Mouse (Mus musculus): ENCODE results near the gene Hormad2. TPM values are rescaled to one million over a fixed set of nuclear protein-coding genes. Genes with fewer than 3 reads are reported as not detected.

Hormad2 gene
- polyA plus RNA-seq, 1 experiment from 2014 or later, result 0.09 TPM

DNA sequence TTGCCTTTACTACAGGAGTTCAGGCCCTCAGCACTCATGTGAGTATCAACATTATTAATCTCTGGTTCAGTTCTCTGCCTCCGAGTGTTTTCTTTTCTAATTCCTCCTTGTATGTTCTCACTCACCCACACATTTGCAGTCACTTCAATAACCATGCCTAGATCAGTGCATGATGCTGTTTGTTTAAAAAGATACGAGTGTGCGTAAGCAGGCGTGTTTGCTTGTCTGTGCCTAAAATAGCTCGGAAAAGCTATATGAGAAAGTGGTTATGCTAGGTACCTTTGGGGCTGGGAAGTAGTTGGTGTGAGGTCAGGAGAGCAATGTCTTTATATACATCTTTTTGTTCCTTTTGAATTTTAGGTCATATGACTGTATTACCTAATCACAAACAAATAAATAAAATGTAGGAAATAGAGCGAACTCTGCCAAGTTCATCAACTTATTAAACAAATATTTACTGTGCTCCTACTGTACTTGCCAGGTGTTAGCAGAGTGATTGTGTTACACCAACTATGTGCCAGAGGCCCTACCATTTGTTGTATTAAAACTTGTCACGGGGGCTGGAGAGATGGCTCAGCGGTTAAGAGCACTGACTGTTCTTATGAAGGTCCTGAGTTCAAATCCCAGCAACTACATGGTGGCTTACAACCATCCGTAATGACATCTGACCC, 100.7 kb downstream of the Hormad2 start:
- no peak for ATAC-seq
- Histone ChIP-seq H3K9me3 (replicated peaks; ENCODE audit: control insufficient read depth, low read length, poor library complexity, severe bottlenecking) (no peaks in the 10 kb centered on the region), H3K36me3 (ENCODE audit: control insufficient read depth, insufficient read depth, low read length) (no peaks in the 10 kb centered on the region), H3K27ac (ENCODE audit: low read length) (no peak overlapping the region), H3K4me2 (ENCODE audit: low read length) (no peak overlapping the region), H3K4me1 (ENCODE audit: control insufficient read depth, insufficient read depth, low read length) (peaks cover 3% of the 10 kb centered on the region; the same call in 1 of the 2 replicates), H3K4me3 (ENCODE audit: low read depth, low read length) (no peak overlapping the region), H3K27me3 (ENCODE audit: control insufficient read depth, insufficient read depth, low read depth, low read length) (no peaks in the 10 kb centered on the region), H3K9ac (ENCODE audit: low read depth, low read length) (no peak overlapping the region)
- WGBS, result 91% methylated on average over 9 of the region's 9 CpGs

DNA sequence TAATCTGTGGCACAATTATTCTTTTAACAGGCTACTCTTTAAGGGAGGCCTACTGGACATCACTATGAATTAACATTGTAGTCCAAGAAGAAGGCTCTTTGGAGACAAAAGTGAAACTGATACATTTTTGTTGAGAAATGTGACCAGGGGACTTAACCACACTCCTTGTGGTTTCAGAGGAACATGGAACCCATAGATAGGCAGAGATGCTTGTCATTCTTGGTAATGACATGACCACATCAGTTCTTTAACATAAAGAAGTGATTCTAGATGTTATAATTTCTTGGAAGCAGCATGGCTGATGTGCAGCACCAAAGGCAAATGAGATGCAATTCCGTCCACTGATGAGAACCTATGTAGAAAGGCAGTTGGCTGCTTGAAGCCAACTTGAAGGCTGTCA, 101.6 kb downstream of the Hormad2 start:
- H3K9ac ChIP-seq (ENCODE audit: low read depth, low read length), result no peak overlapping the region
- no peaks in the 10 kb centered on the region for H3K27me3 ChIP-seq (ENCODE audit: control insufficient read depth, insufficient read depth, low read depth, low read length)
- H3K36me3 ChIP-seq (ENCODE audit: control insufficient read depth, insufficient read depth, low read length), result no peaks in the 10 kb centered on the region
- H3K27ac ChIP-seq (ENCODE audit: low read length), result no peak overlapping the region
- no peak for ATAC-seq
- no peak overlapping the region for H3K4me2 ChIP-seq (ENCODE audit: low read length)
- WGBS, result 92% methylated on average over 1 of the region's 1 CpGs
- peaks cover 3% of the 10 kb centered on the region; the same call in 1 of the 2 replicates for H3K4me1 ChIP-seq (ENCODE audit: control insufficient read depth, insufficient read depth, low read length)
- no peak overlapping the region for H3K4me3 ChIP-seq (ENCODE audit: low read depth, low read length)
- no peaks in the 10 kb centered on the region for H3K9me3 ChIP-seq (replicated peaks; ENCODE audit: control insufficient read depth, low read length, poor library complexity, severe bottlenecking)

DNA sequence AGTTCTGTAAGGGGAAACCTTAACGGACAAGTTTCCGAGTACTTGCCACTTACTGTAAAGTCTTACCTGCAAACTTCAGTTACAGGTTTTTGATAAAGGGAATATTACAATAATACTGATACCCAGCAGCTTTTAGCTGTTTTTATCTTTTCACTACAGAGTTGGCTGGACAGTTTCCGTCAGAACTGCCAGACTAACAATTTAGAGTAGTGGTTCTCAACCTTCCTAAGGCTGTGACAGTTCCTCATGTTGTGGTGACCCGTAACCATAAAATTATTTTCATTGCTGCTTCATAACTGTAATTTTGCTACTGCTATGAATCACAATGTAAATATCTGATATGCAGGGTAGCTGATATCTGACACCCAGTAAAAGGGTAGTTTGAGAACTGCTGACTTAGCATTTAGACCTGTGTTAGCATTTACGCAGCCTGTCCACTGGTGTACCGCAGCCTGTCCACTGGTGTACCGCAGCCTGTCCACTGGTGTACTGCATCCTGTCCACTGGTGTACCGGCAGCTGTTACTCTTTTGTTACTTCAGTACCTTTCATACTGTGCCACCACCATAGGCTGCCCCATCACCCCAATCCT, 104.1 kb downstream of the Hormad2 start:
- no peak for ATAC-seq
- H3K27ac ChIP-seq (ENCODE audit: low read length), result no peak overlapping the region
- no peaks in the 10 kb centered on the region for H3K36me3 ChIP-seq (ENCODE audit: control insufficient read depth, insufficient read depth, low read length)
- no peak overlapping the region for H3K4me2 ChIP-seq (ENCODE audit: low read length)
- peaks cover 3% of the 10 kb centered on the region; the same call in 1 of the 2 replicates for H3K4me1 ChIP-seq (ENCODE audit: control insufficient read depth, insufficient read depth, low read length)
- H3K4me3 ChIP-seq (ENCODE audit: low read depth, low read length), result no peak overlapping the region
- H3K27me3 ChIP-seq (ENCODE audit: control insufficient read depth, insufficient read depth, low read depth, low read length), result no peaks in the 10 kb centered on the region
- no peak overlapping the region for H3K9ac ChIP-seq (ENCODE audit: low read depth, low read length)
- H3K9me3 ChIP-seq (replicated peaks; ENCODE audit: control insufficient read depth, low read length, poor library complexity, severe bottlenecking), result no peaks in the 10 kb centered on the region
- 82% methylated on average over 8 of the region's 8 CpGs for WGBS

DNA sequence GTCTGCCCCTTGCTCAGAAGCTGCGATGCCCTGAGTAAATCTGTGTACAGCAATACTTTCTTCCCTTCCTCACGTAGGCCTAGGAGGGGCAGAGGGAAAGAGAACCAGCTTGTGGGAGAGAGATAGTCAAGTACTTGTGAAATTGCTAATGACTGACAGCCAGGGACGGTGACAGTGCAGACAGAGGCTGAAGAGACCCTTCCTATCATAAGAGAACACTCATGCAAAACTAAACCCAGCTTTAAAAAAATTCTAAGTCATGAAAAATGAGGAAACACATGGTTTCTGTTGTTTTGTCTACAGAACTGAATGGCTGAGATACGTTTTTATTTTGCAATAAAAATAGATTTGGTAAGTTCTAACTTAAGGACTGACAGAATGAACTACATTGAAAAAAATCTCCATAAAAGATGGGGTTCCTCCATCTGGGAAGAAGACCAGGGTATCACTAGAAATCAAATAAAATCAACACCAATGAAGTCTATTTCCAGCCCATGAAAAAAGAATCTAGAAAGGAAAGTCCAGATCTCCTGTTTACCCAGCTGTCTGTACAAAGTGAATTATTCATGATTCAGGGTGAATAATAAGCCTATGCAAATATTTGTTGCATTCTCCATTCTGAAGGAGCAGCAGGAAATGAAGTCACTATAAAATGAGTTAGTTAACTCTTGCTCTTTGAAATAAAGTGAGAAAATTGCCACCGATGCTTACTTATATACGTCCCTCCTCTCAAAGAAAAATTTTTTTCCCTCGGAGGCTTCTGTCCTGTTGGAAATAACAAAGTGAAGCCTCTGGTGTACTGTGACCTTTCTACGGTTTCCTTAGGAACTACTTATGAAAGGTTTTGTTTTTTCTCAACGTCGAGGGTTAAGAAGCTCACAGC, 104.9 kb downstream of the Hormad2 start:
- no peak overlapping the region for H3K4me3 ChIP-seq (ENCODE audit: low read depth, low read length)
- no peaks in the 10 kb centered on the region for H3K9me3 ChIP-seq (replicated peaks; ENCODE audit: control insufficient read depth, low read length, poor library complexity, severe bottlenecking)
- no peak overlapping the region for H3K4me2 ChIP-seq (ENCODE audit: low read length)
- no peak overlapping the region for H3K27ac ChIP-seq (ENCODE audit: low read length)
- H3K27me3 ChIP-seq (ENCODE audit: control insufficient read depth, insufficient read depth, low read depth, low read length), result no peaks in the 10 kb centered on the region
- H3K4me1 ChIP-seq (ENCODE audit: control insufficient read depth, insufficient read depth, low read length), result peaks cover under 1% of the 10 kb centered on the region; the same call in 1 of the 2 replicates
- WGBS, result 56% methylated on average over 10 of the region's 10 CpGs
- H3K9ac ChIP-seq (ENCODE audit: low read depth, low read length), result no peak overlapping the region
- no peak for ATAC-seq
- H3K36me3 ChIP-seq (ENCODE audit: control insufficient read depth, insufficient read depth, low read length), result no peaks in the 10 kb centered on the region

DNA sequence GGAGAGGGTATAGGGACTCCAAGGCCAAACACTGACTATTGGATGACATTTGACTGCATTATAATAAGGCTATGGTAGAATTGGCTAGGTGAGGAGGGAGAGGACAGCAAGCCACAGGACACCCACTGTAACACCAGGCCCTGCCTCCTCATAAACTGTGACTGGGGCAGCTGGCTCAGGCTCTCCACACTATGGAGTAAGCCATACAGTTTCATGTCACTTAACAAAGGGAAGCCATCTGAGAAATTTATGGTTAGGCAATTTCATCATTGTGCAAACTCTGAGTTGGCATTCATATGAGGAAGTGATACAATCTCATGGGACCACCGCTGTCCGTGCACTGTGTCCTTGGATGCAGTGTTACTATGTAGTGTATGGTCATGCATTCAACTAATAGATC, 107.9 kb downstream of the Hormad2 start:
- H3K4me1 ChIP-seq (ENCODE audit: control insufficient read depth, insufficient read depth, low read length), result no peaks in the 10 kb centered on the region
- H3K27me3 ChIP-seq (ENCODE audit: control insufficient read depth, insufficient read depth, low read depth, low read length), result no peaks in the 10 kb centered on the region
- 97% methylated on average over 2 of the region's 2 CpGs for WGBS
- no peak for ATAC-seq
- no peak overlapping the region for H3K4me2 ChIP-seq (ENCODE audit: low read length)
- no peaks in the 10 kb centered on the region for H3K9me3 ChIP-seq (replicated peaks; ENCODE audit: control insufficient read depth, low read length, poor library complexity, severe bottlenecking)
- no peaks in the 10 kb centered on the region for H3K36me3 ChIP-seq (ENCODE audit: control insufficient read depth, insufficient read depth, low read length)
- H3K4me3 ChIP-seq (ENCODE audit: low read depth, low read length), result no peak overlapping the region
- H3K9ac ChIP-seq (ENCODE audit: low read depth, low read length), result no peak overlapping the region
- H3K27ac ChIP-seq (ENCODE audit: low read length), result no peak overlapping the region

DNA sequence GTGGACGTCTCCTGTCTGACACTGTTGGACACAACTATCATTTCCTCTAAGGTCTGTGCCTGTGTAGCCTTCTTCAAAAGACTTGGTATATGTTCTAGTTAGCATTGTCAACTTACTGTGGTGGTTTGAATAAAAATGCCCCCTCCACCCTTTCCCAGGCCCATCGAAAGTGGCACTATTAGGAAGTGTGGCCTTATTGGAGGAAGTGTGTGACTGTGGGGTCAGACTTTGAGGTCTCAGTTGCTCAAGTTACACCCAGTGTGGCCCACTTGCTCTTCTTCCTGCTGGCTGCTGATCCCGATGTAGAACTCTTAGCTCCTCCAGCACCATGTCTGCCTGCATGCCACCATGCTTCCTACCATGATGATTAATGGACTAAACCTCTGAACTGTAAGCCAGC, 112.7 kb downstream of the Hormad2 start:
- H3K4me2 ChIP-seq (ENCODE audit: low read length), result no peak overlapping the region
- no peak overlapping the region for H3K27ac ChIP-seq (ENCODE audit: low read length)
- no peaks in the 10 kb centered on the region for H3K27me3 ChIP-seq (ENCODE audit: control insufficient read depth, insufficient read depth, low read depth, low read length)
- no peak overlapping the region for H3K9ac ChIP-seq (ENCODE audit: low read depth, low read length)
- no peaks in the 10 kb centered on the region for H3K4me1 ChIP-seq (ENCODE audit: control insufficient read depth, insufficient read depth, low read length)
- ATAC-seq, result no peak
- H3K9me3 ChIP-seq (replicated peaks; ENCODE audit: control insufficient read depth, low read length, poor library complexity, severe bottlenecking), result no peaks in the 10 kb centered on the region
- WGBS, result 94% methylated on average over 3 of the region's 3 CpGs
- no peak overlapping the region for H3K4me3 ChIP-seq (ENCODE audit: low read depth, low read length)
- H3K36me3 ChIP-seq (ENCODE audit: control insufficient read depth, insufficient read depth, low read length), result no peaks in the 10 kb centered on the region

DNA sequence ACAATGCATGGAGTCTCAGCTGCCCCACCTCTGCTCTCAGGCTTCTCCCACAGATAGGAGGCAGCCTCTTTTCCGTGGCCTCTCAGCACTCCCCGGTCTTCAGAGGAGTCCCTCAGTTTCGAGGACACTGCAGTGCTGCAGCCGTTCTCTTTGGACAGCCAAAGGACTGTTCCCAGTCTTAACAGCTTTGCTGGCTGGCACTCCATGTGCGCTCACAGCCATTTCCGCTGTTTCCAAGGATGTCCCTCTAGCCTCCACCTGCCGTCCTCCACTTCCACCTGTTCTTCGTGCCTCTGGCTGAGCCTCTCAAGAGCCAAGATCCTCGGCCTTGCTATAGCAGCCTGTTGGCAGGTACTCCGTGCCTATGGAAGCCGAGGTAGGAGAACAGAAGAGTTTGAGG, 117.4 kb downstream of the Hormad2 start:
- Histone ChIP-seq H3K4me2 (ENCODE audit: low read length) (no peak overlapping the region), H3K4me1 (ENCODE audit: control insufficient read depth, insufficient read depth, low read length) (no peaks in the 10 kb centered on the region), H3K27ac (ENCODE audit: low read length) (no peak overlapping the region), H3K27me3 (ENCODE audit: control insufficient read depth, insufficient read depth, low read depth, low read length) (no peaks in the 10 kb centered on the region), H3K9ac (ENCODE audit: low read depth, low read length) (no peak overlapping the region), H3K4me3 (ENCODE audit: low read depth, low read length) (no peak overlapping the region), H3K9me3 (replicated peaks; ENCODE audit: control insufficient read depth, low read length, poor library complexity, severe bottlenecking) (no peaks in the 10 kb centered on the region), H3K36me3 (ENCODE audit: control insufficient read depth, insufficient read depth, low read length) (no peaks in the 10 kb centered on the region)
- ATAC-seq, result no peak
- WGBS, result 65% methylated on average over 11 of the region's 11 CpGs

DNA sequence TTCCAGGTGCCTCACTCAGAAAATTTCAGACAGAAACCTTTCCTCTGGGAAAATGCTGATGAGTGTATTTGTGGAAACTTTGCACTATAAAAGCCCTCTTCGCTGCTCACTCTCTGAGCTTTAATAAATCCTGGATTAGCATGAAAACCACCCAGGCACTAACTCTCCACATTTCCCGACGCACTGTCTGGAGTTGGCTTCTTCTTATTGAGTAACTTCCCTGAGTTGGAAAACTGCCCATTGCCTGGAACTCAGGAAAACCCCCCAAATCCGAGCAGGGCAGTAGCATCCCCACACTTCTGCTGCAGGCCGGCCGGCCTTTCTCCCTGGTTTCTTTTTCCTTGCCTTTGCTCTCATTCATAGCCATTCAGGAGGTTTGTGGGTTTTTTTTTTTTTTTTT, 118.0 kb downstream of the Hormad2 start:
- WGBS, result 37% methylated on average over 6 of the region's 6 CpGs
- ATAC-seq, result no peak
- H3K4me1 ChIP-seq (ENCODE audit: control insufficient read depth, insufficient read depth, low read length), result no peaks in the 10 kb centered on the region
- no peak overlapping the region for H3K27ac ChIP-seq (ENCODE audit: low read length)
- no peaks in the 10 kb centered on the region for H3K36me3 ChIP-seq (ENCODE audit: control insufficient read depth, insufficient read depth, low read length)
- H3K4me2 ChIP-seq (ENCODE audit: low read length), result no peak overlapping the region
- no peaks in the 10 kb centered on the region for H3K27me3 ChIP-seq (ENCODE audit: control insufficient read depth, insufficient read depth, low read depth, low read length)
- H3K9me3 ChIP-seq (replicated peaks; ENCODE audit: control insufficient read depth, low read length, poor library complexity, severe bottlenecking), result no peaks in the 10 kb centered on the region
- no peak overlapping the region for H3K4me3 ChIP-seq (ENCODE audit: low read depth, low read length)
- H3K9ac ChIP-seq (ENCODE audit: low read depth, low read length), result no peak overlapping the region

DNA sequence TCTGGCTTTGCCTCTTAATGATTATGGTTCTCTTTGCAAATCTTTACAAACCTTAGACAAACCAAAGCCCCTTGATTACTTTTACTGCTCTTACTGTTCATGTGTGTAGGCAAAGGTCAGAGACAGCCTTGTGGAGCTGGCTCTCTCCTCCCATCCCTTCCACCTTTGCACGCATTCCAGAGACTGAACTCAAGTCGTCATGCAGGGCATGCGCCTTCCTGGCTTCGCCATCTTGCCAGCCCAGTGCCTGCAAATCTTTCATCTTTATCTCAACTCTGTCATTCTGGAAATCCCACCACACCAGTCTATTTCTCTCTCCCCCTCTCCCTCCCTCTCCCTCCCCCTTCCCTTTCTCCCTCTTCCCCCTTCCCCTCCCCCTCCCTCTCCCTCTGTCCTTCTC, 120.0 kb downstream of the Hormad2 start:
- 57% methylated on average over 4 of the region's 4 CpGs for WGBS
- no peak overlapping the region for H3K27ac ChIP-seq (ENCODE audit: low read length)

More for the DNA sequence above, 120.0 kb downstream of the Hormad2 start:
- Histone ChIP-seq H3K27me3 (ENCODE audit: control insufficient read depth, insufficient read depth, low read depth, low read length) (no peaks in the 10 kb centered on the region), H3K36me3 (ENCODE audit: control insufficient read depth, insufficient read depth, low read length) (no peaks in the 10 kb centered on the region), H3K4me3 (ENCODE audit: low read depth, low read length) (no peak overlapping the region), H3K4me2 (ENCODE audit: low read length) (no peak overlapping the region), H3K9me3 (replicated peaks; ENCODE audit: control insufficient read depth, low read length, poor library complexity, severe bottlenecking) (no peaks in the 10 kb centered on the region), H3K9ac (ENCODE audit: low read depth, low read length) (no peak overlapping the region), H3K4me1 (ENCODE audit: control insufficient read depth, insufficient read depth, low read length) (no peaks in the 10 kb centered on the region)
- ATAC-seq, result no peak

All from midbrain, embryonic 16.5 days (tissue).